Mouse (Mus musculus): Measurements from ENCODE around the gene Gmnc. TPM values are rescaled to one million over a fixed set of nuclear protein-coding genes. Genes with fewer than 3 reads are reported as not detected.

Gmnc gene
- not detected for polyA plus RNA-seq (2017; shearing (Covaris generic))

DNA sequence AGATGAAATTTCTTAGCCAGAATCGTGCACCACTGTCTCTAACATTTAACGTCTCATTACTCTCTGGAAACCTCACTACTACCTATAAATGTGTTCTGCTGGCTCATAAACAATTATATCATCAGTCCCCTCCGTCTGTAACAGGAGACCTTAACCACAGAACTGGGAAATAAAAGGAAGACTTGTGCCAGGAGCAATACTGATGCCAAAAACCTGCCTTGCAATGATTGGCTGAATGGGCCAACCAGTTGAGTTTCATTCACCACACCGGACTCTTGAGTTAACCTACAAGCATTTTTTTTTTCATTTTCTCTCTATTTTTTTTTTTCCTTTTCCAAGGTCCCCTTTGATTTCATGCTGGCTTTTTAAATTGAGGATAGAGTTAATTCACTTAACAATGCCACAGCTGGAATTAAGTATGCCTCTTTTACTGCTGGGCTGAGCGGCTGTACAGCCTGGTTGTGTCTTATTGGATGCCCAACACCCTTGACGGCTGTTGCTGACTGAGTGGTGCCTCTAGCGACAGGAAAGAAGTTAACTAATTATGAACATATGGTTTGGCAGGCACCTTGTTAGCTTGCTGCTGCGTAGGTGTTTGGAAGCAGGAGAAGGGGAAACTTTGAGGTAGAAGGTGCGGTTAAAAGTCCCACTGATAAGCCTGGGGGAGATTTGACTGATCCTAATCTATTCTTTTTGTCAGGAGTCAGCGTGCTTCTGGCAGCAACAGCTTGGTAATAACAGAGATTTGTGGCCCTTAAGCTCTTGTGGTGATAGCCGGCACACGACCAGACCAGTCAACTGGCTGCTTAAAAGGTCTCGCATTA, at the start of gene Gmnc:
Gene Gmnc, minus strand, starts transcription at position 176 of the 824 bp plus-strand sequence.

Measured in effector memory CD4-positive, alpha-beta T cell, adult 7 months (primary cell).